Mouse (Mus musculus): ENCODE results near the gene B9d1. TPM values are rescaled to one million over a fixed set of nuclear protein-coding genes. Genes with fewer than 3 reads are reported as not detected.

B9d1 gene
- polyA plus RNA-seq, 1 experiment from 2014 or later = 16.8 TPM

- 76% methylated on average over 7 of the region's 7 CpGs for WGBS
These were observed 35.7 kb downstream of the B9d1 start for GRCm38 (mm10) chr11:61540642-61541041.

GRCm38 (mm10) chr11:61541106-61541505, 36.2 kb downstream of the B9d1 start:
- WGBS = 98% methylated on average over 2 of the region's 2 CpGs
- H3K9ac ChIP-seq (replicated peaks; ENCODE audit: low read depth) = no peak overlapping the region
- H3K27ac ChIP-seq (ENCODE audit: low read length) = no peak overlapping the region
- H3K4me1 ChIP-seq (ENCODE audit: insufficient read depth, low read depth, low read length) = 0 out of 2 replicates have a peak, but pooled peaks cover 3% of the 10 kb centered on the region
- H3K9me3 ChIP-seq (ENCODE audit: low read length) = no peaks in the 10 kb centered on the region
- no peak overlapping the region for H3K4me3 ChIP-seq (ENCODE audit: low read depth, low read length)
- no peak overlapping the region for H3K4me2 ChIP-seq (replicated peaks; ENCODE audit: low read depth, low read length)
- H3K27me3 ChIP-seq (replicated peaks; ENCODE audit: insufficient read depth, low read length) = no peaks in the 10 kb centered on the region
- no peak for TF ChIP-seq EP300 (IDR thresholded peaks at IDR 0.05)
- no peak for TF ChIP-seq CTCF (IDR thresholded peaks at IDR 0.05)
- H3K36me3 ChIP-seq (ENCODE audit: insufficient read depth, low read length) = peaks cover 7% of the 10 kb centered on the region
- DNase-seq (ENCODE audit: low spot score) (no peak), ATAC-seq (no peak)

More at GRCm38 (mm10) chr11:61540642-61541041, 35.7 kb downstream of the B9d1 start:
- Histone ChIP-seq H3K4me3 (ENCODE audit: low read depth, low read length) (no peak overlapping the region), H3K9ac (replicated peaks; ENCODE audit: low read depth) (no peak overlapping the region), H3K27me3 (replicated peaks; ENCODE audit: insufficient read depth, low read length) (no peaks in the 10 kb centered on the region), H3K4me1 (ENCODE audit: insufficient read depth, low read depth, low read length) (0 out of 2 replicates have a peak, but pooled peaks cover 7% of the 10 kb centered on the region), H3K9me3 (ENCODE audit: low read length) (no peaks in the 10 kb centered on the region), H3K4me2 (replicated peaks; ENCODE audit: low read depth, low read length) (no peak overlapping the region), H3K27ac (ENCODE audit: low read length) (no peak overlapping the region), H3K36me3 (ENCODE audit: insufficient read depth, low read length) (peaks cover 5% of the 10 kb centered on the region; the same call in 1 of the 2 replicates)
- ATAC-seq (no peak), DNase-seq (ENCODE audit: low spot score) (no peak)
- TF ChIP-seq CTCF (IDR thresholded peaks at IDR 0.05) = no peak
- TF ChIP-seq EP300 (IDR thresholded peaks at IDR 0.05) = no peak

- Histone ChIP-seq H3K36me3 (ENCODE audit: insufficient read depth, low read length) (peaks cover 13% of the 10 kb centered on the region), H3K4me3 (ENCODE audit: low read depth, low read length) (no peak overlapping the region), H3K4me1 (ENCODE audit: insufficient read depth, low read depth, low read length) (peaks cover 3% of the 10 kb centered on the region; the same call in 1 of the 2 replicates), H3K9ac (replicated peaks; ENCODE audit: low read depth) (no peak overlapping the region), H3K9me3 (ENCODE audit: low read length) (no peaks in the 10 kb centered on the region), H3K27me3 (replicated peaks; ENCODE audit: insufficient read depth, low read length) (no peaks in the 10 kb centered on the region), H3K27ac (ENCODE audit: low read length) (no peak overlapping the region), H3K4me2 (replicated peaks; ENCODE audit: low read depth, low read length) (no peak overlapping the region)
- DNase-seq (ENCODE audit: low spot score) (no peak), ATAC-seq (no peak)
- WGBS = 96% methylated on average over 2 of the region's 2 CpGs
- TF ChIP-seq CTCF (IDR thresholded peaks at IDR 0.05) = no peak
- TF ChIP-seq EP300 (IDR thresholded peaks at IDR 0.05) = no peak
These were observed 40.6 kb downstream of the B9d1 start for GRCm38 (mm10) chr11:61545586-61545985.

- Histone ChIP-seq H3K27ac (ENCODE audit: low read length) (no peak overlapping the region), H3K36me3 (ENCODE audit: insufficient read depth, low read length) (peaks cover 13% of the 10 kb centered on the region), H3K4me1 (ENCODE audit: insufficient read depth, low read depth, low read length) (peaks cover 3% of the 10 kb centered on the region; the same call in 1 of the 2 replicates), H3K27me3 (replicated peaks; ENCODE audit: insufficient read depth, low read length) (no peaks in the 10 kb centered on the region), H3K4me3 (ENCODE audit: low read depth, low read length) (no peak overlapping the region), H3K9me3 (ENCODE audit: low read length) (no peaks in the 10 kb centered on the region), H3K4me2 (replicated peaks; ENCODE audit: low read depth, low read length) (no peak overlapping the region), H3K9ac (replicated peaks; ENCODE audit: low read depth) (no peak overlapping the region)
- ATAC-seq (no peak), DNase-seq (ENCODE audit: low spot score) (no peak)
- 77% methylated on average over 10 of the region's 10 CpGs for WGBS
- TF ChIP-seq CTCF (IDR thresholded peaks at IDR 0.05) (no peak), EP300 (IDR thresholded peaks at IDR 0.05) (no peak)
These were observed 41.5 kb downstream of the B9d1 start for GRCm38 (mm10) chr11:61546452-61546851.

- TF ChIP-seq CTCF (IDR thresholded peaks at IDR 0.05) (no peak), EP300 (IDR thresholded peaks at IDR 0.05) (no peak)
- Histone ChIP-seq H3K36me3 (ENCODE audit: insufficient read depth, low read length) (peaks cover 13% of the 10 kb centered on the region), H3K9me3 (ENCODE audit: low read length) (no peaks in the 10 kb centered on the region), H3K27me3 (replicated peaks; ENCODE audit: insufficient read depth, low read length) (no peaks in the 10 kb centered on the region), H3K27ac (ENCODE audit: low read length) (no peak overlapping the region), H3K4me3 (ENCODE audit: low read depth, low read length) (no peak overlapping the region), H3K4me2 (replicated peaks; ENCODE audit: low read depth, low read length) (no peak overlapping the region), H3K4me1 (ENCODE audit: insufficient read depth, low read depth, low read length) (no peaks in the 10 kb centered on the region; the same call in 1 of the 2 replicates), H3K9ac (replicated peaks; ENCODE audit: low read depth) (no peak overlapping the region)
- WGBS = 90% methylated on average over 4 of the region's 4 CpGs
- DNase-seq (ENCODE audit: low spot score) (no peak), ATAC-seq (no peak)
These were observed 42.8 kb downstream of the B9d1 start for GRCm38 (mm10) chr11:61547710-61548109.

- no peaks in the 10 kb centered on the region for H3K9me3 ChIP-seq (ENCODE audit: low read length)
- H3K27me3 ChIP-seq (replicated peaks; ENCODE audit: insufficient read depth, low read length) = no peaks in the 10 kb centered on the region
- DNase-seq (ENCODE audit: low spot score) (no peak), ATAC-seq (no peak)
- no peak overlapping the region for H3K4me2 ChIP-seq (replicated peaks; ENCODE audit: low read depth, low read length)
- no peaks in the 10 kb centered on the region; the same call in 1 of the 2 replicates for H3K4me1 ChIP-seq (ENCODE audit: insufficient read depth, low read depth, low read length)
- no peak overlapping the region for H3K9ac ChIP-seq (replicated peaks; ENCODE audit: low read depth)
- H3K4me3 ChIP-seq (ENCODE audit: low read depth, low read length) = no peak overlapping the region
- no peak overlapping the region for H3K27ac ChIP-seq (ENCODE audit: low read length)
- H3K36me3 ChIP-seq (ENCODE audit: insufficient read depth, low read length) = peaks cover 8% of the 10 kb centered on the region
- no peak for TF ChIP-seq EP300 (IDR thresholded peaks at IDR 0.05)
- no peak for TF ChIP-seq CTCF (IDR thresholded peaks at IDR 0.05)
These were observed 45.7 kb downstream of the B9d1 start for GRCm38 (mm10) chr11:61550631-61551030.

Data from lung, postnatal 0 days (tissue).